Mouse (Mus musculus) cortical plate, adult 2 months (tissue): ENCODE results near the gene Cpne9. TPM values are rescaled to one million over a fixed set of nuclear protein-coding genes. Genes with fewer than 3 reads are reported as not detected.

Source experiments
- H3K27ac ChIP-seq: fragments of 200-500 bp; 2 replicates; pipeline ENCODE4 v1.5.1; 2012; ENCODE audit warnings: low read length, control low read depth, inconsistent platforms; ENCODE audit not compliant: insufficient read depth
- H3K4me1 ChIP-seq: fragments of 200-500 bp; 2 replicates; pipeline ENCODE4 v1.6.1; 2011; ENCODE audit warnings: low read length; ENCODE audit not compliant: control insufficient read depth, insufficient read depth
- H3K4me3 ChIP-seq: fragments of 200-500 bp; 2 replicates; pipeline ENCODE4 v1.5.1; 2011; ENCODE audit warnings: mild to moderate bottlenecking, low read length, control low read depth; ENCODE audit not compliant: insufficient read depth
- CTCF ChIP-seq: fragments of 200-500 bp; IDR thresholded peaks from 2 replicates; pipeline ENCODE4 v1.5.1; 2011; ENCODE audit warnings: mild to moderate bottlenecking, control low read depth, low read length; ENCODE audit not compliant: insufficient read depth; ENCODE audit errors: extremely low read depth
- POLR2A ChIP-seq: fragments of 200-500 bp; IDR thresholded peaks from 2 replicates; pipeline ENCODE4 v1.6.1; 2011; ENCODE audit warnings: mild to moderate bottlenecking, low read length, control low read depth; ENCODE audit not compliant: insufficient read depth; ENCODE audit errors: extremely low read depth
- polyA plus RNA-seq: library from polyadenylated mRNA; depleted of rRNA; stranded (reverse); fragments of >200 nt; gene quantifications from 2 replicates; pipeline ENCODE4 v1.2.3, GENCODE M21; 2012; rRNA removed

Gene Cpne9
- 136 and 163 TPM in 2 replicates for polyA plus RNA-seq

DNA sequence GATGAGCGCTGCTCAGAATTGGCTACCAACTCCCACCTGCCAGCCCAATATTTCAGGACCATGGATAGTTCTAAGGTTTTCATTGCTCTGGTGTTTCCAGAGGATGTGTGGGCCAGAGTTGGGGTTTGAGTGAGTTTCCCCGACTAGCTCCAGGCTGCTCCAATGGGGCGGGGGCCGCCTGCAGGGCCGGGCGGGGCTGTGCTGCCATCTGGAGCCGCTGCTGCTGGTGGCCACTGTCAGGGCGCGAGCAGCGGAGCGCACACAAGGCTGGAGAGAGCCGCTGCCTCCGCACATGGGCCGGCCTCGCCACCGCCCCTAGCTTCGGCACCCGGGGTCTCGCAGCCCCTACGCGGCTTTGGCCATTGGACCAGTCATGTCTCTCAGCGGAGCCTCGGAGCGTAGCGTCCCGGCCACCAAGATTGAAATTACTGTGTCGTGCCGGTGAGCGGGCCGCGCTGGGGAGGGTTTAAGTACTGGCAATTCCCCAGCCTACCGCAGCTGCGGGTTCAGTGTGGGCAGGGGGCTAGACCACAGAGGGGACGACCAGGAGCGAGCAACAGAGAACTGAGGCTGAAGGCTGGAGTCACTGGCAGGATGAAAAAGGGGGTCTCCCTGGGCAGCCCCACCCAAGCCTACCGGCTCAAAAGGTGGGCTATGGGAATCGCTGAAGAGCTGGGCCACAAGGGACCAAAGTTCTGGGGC, at the start of gene Cpne9:
Gene Cpne9, plus strand, starts transcription at position 207 of the 702 bp plus-strand sequence.
- TF ChIP-seq CTCF, result no peak
- no peak for TF ChIP-seq POLR2A
- H3K4me1 ChIP-seq, result 0 out of 2 replicates have a peak, but pooled peaks cover 1% of the 10 kb centered on the region
- no peak within 1 kb of the TSS for H3K27ac ChIP-seq
- peak within 1 kb of the TSS; percentile 56 for H3K4me3 ChIP-seq

DNA sequence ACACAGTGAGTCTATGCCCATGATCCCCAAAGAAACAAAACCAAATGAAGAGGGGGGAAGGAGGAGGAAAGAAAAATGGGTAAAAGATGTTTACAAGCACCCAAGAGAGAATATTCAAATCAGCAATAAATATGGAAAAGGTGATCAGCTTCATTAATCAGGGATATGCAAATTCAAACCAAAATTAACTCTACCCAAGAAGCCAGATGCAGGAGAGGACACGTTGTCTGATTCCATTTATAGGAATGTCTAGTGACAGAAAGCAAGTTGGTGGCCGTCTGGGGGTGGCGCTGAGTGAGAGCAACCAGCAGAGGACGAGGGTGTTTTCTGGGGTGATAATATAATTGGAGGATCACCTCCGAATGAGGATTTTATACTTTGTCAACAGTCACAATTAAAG, 47.0 kb upstream of the Cpne9 start:
- H3K4me1 ChIP-seq, result peaks cover 7% of the 10 kb centered on the region
- no peak overlapping the region for H3K27ac ChIP-seq
- no peak overlapping the region for H3K4me3 ChIP-seq
- TF ChIP-seq CTCF, result no peak
- no peak for TF ChIP-seq POLR2A

DNA sequence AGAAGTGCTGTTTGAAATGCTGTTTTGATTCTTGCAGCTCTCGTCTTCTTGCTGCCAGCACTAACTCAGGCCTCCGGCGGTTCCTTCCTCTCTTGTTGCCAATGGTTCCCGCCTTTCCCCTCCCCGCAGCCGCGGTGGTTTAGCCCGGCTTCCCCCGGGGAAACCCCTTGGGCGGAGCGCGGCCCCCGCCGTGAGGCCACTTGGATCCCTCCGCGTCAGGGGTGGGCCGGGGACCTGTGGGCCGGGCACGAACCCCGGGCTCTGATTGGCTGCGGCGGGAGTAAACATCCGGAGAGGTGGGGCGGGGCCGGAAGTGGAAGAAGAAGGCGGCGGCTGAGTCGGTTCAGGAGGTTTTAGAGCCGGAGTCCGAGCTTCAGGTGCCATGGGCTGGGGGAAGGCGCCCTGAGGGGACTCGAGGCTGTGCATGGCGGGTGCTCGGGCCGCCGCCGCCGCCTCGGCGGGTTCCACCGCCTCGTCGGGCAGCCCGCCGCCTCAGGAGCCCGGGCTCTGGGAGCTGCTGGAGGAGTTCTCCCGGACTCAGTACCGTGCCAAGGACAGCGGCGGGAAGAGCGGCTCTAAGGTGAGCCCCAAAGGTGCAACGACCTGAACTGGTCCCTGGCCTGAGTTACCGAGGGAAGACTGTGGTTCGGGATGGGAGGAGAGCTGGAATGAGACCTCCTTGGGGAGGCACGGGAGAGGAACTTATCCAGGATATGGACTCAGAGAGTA, 44.4 kb upstream of the Cpne9 start, which contains the start of gene Mtmr14:
Gene Mtmr14, plus strand, starts transcription at position 302 of the 729 bp plus-strand sequence.
- peaks cover 7% of the 10 kb centered on the region for H3K4me1 ChIP-seq
- TF ChIP-seq POLR2A (0 out of 2 replicates have a peak, but pooled peaks have one; percentile 32), CTCF (no peak)

DNA sequence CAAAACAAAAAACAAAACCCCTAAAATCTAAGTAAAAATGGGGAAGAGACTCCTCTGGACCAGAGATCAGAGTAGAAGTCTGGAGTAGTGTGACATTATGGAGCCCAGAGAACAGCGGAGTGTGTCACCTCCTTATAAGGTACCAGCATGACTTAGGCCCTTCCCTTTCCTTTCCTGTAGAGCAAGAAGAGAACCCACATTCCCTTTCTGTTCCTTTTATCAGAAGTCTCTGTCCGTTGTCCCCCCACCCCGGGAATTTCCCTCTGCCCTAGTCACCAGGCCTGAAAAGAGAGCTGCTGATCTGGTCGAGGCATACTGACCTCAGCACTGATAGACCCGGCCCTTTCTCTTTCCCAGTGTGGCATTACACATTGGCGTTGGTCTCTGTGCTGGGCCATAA, 43.7 kb upstream of the Cpne9 start:
- TF ChIP-seq POLR2A, result no peak
- TF ChIP-seq CTCF, result no peak
- H3K4me3 ChIP-seq, result peak overlapping the region; percentile 76
- H3K4me1 ChIP-seq, result peaks cover 7% of the 10 kb centered on the region
- no peak overlapping the region for H3K27ac ChIP-seq

More for the DNA sequence above, 44.4 kb upstream of the Cpne9 start, which contains the start of gene Mtmr14:
- H3K27ac ChIP-seq, result peak within 1 kb of the TSS; percentile 76; the same call in 1 of the 2 replicates
- peak within 1 kb of the TSS; percentile 76 for H3K4me3 ChIP-seq

DNA sequence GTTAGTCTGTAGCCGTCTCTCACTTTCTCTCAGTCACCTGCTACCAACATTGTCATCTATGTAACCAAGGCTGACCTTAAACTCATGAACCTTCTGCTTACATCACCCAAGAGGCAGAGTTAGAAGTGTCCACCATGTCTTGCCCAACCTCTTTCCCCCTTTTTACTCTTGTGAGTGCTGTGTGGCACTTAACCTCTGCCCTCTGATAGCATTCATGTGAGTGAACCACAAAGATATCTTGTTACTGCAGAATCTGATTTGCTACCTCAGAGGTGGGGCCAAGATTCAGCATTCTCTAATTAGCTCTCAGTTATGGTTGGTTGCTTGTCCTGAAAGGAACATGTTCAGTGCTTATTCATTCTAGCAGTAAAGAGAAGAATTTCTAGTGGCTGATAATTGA, 39.4 kb upstream of the Cpne9 start:
- Histone ChIP-seq H3K4me1 (peaks cover 5% of the 10 kb centered on the region), H3K27ac (no peak overlapping the region), H3K4me3 (no peak overlapping the region)
- no peak for TF ChIP-seq POLR2A
- no peak for TF ChIP-seq CTCF

DNA sequence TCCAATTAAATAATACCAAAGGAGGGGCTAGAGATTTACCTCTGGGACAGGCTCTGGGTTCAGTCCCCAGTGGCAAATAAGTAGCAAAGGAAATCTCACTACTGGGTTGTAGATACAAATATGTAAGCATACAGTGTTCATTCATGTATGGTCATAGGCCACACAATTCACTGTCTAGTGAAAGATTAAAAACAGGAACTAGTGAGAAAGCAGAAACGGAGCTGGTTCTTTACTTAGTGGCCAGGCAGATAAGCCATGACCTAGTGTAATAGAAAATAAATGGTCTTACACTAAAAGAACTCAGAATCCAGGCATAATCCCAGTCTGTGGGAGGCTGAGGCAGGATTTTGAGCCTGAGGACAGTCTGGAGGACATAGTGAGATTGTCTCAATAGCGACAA, 36.5 kb upstream of the Cpne9 start:
- no peak overlapping the region for H3K4me3 ChIP-seq
- TF ChIP-seq POLR2A (no peak), CTCF (no peak)
- no peak overlapping the region for H3K27ac ChIP-seq
- H3K4me1 ChIP-seq, result no peaks in the 10 kb centered on the region

DNA sequence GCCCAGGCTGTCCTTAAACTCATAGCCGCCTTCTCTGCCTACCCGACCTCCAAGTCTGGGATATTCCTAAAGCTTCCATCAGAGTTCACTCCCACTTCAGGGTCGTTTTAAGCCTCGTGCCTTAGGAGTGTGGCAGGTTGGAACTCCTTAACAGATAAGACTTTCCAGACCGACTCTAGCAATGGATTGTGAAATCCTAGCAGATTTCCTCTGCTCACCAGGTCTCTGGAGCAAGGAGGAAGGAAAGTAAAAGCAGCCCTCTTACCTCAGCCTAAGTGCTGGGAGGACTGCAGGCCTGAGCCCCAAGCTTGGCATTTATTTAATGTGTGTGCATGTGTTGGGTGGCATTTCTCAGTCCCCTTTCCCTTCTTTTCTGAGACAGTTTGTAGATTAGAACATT, 31.3 kb upstream of the Cpne9 start:
- no peaks in the 10 kb centered on the region for H3K4me1 ChIP-seq
- TF ChIP-seq POLR2A (no peak), CTCF (no peak)
- no peak overlapping the region for H3K4me3 ChIP-seq
- no peak overlapping the region for H3K27ac ChIP-seq

DNA sequence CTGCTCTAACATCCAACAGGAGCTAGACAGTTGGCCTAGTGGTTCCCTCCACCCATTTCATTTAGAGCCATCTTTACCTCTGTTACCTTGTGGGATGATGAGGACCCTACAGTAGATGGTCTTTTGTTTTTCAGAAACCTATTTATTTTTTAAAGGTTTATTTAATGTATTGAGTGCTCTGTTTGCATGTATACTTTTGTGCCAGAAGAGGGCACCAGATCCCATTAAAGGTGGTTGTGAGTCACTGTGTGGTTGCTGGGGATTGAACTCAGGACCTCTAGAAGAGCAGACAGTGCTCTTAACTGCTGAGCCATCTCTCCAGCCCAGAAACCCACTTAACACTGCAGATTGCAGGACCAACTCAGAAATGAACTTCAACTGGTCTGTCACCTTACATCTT, 30.2 kb upstream of the Cpne9 start:
- TF ChIP-seq POLR2A (no peak), CTCF (no peak)
- Histone ChIP-seq H3K4me3 (no peak overlapping the region), H3K4me1 (no peaks in the 10 kb centered on the region), H3K27ac (no peak overlapping the region)

DNA sequence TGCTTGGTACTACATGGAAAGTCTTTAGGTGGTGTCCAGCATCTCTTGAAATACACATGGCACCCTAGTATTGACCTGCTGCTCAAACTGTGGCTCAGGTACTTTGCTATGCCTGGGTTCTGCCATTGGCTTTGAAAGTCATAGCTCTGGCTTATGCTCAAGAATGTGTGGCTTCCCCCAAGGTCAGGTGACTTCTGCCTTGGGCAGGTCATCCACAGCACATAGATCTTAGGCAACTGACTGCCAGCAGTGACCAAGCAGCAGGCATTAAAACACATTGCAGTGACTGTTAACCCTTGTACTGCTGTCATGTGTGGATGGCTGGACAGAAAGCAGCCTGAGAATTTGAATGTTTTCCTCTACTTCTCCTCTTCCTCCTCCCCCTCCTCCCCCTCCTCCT, 27.2 kb upstream of the Cpne9 start:
- TF ChIP-seq POLR2A, result no peak
- no peak for TF ChIP-seq CTCF
- Histone ChIP-seq H3K27ac (no peak overlapping the region), H3K4me1 (no peaks in the 10 kb centered on the region), H3K4me3 (no peak overlapping the region)

DNA sequence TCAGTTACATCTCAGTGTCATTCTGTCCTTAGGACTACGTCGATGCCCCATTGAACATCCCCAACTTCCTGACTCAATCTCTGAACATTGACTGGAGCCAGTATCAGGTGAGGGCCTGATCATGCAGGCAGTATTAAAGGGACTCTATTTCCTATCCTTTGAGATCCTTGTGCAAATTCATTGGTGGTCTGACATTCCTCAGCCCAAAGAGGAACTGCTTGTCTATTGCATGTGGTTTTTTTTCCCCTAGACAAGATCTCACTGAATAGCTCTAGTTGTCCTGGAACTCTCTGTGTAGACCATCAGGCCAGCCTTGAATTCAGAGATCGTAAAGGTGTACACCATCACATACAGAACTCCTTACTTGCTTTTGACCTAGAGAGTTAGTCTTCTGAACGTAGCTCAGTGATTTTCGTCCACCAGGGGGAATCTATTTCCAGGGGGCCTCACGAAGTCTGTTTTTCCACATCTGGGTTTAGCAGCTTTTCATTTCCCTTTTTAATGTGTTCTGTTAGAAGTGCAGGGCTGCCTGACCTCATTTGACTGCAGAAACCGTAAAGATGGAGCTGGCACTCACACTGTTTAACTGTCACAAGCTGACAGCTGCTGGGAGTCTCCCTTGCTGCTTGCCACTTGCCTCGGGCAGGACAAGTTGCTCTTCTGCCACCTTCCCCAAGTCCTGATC, 20.8 kb upstream of the Cpne9 start:
- no peak overlapping the region for H3K27ac ChIP-seq
- no peak for TF ChIP-seq CTCF
- TF ChIP-seq POLR2A, result no peak
- H3K4me3 ChIP-seq, result no peak overlapping the region
- H3K4me1 ChIP-seq, result no peaks in the 10 kb centered on the region
